Mouse (Mus musculus): Measurements from ENCODE around the gene Gga3. TPM values are rescaled to one million over a fixed set of nuclear protein-coding genes. Genes with fewer than 3 reads are reported as not detected.
A peak's percentile ranks its signal among the peaks of the same experiment; 100 is the strongest.

Gga3 gene
- total RNA-seq, 2 experiments from 2014 or later = 18.8 to 20.7 TPM

DNA sequence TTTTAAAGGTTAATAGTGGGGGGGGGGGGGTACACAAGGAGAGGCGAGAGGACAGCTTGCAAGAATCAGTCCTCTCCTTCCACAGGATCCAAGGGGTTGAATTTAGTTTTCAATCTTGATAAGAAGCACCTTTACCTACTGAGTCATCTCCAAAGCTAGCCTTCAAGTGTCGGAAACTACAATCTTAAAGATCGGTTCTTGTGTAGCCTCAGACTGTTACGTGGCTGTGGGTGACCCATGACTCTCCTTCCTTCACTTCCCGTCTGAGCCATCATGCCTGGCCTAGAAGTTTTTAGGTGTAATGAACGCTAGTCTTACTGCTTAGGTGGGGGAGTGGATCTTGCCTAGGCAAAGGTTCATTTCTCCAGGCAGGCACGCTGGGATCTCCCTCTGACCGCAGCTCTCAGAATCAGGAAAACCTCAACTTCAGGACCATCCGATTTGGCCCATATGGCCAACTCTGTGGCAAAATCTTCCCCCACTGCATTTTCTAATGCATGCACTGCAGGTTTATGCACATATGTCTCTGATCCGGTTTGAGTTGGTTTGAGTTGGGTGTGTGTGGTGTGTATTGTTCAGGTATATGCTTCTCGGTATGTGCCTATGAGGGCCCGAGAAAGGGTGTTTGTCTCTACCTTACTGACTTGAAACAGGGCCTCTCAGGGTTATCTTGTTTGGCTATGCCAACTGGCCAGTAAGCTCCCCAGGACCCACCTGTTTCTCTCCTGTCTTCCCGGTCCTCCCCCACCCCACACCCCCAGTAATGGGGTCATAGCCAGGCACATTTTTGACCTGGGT is 26.1 kb upstream of the Gga3 start:
- H3K4me3 ChIP-seq = no peak overlapping the region
- no peak for TF ChIP-seq CTCF (IDR thresholded peaks at IDR 0.05)
- DNase-seq = no peak
- H3K27ac ChIP-seq = no peak overlapping the region
- intact Hi-C loops (cut with DNase I) = loop anchor here (5.0 kb wide), 2 partner anchors 82 to 182 kb away; partner anchors contain the start of genes Caskin2 and Tsen54

GRCm38 (mm10) chr11:115628465-115629101 is 24.7 kb upstream of the Gga3 start:
- TF ChIP-seq CTCF (IDR thresholded peaks at IDR 0.05) = no peak
- intact Hi-C loops (cut with DNase I) = no loop called here
- Histone ChIP-seq H3K4me3 (peak overlapping the region; percentile 72), H3K27ac (peak overlapping the region; percentile 92)
- DNase-seq = no peak

DNA sequence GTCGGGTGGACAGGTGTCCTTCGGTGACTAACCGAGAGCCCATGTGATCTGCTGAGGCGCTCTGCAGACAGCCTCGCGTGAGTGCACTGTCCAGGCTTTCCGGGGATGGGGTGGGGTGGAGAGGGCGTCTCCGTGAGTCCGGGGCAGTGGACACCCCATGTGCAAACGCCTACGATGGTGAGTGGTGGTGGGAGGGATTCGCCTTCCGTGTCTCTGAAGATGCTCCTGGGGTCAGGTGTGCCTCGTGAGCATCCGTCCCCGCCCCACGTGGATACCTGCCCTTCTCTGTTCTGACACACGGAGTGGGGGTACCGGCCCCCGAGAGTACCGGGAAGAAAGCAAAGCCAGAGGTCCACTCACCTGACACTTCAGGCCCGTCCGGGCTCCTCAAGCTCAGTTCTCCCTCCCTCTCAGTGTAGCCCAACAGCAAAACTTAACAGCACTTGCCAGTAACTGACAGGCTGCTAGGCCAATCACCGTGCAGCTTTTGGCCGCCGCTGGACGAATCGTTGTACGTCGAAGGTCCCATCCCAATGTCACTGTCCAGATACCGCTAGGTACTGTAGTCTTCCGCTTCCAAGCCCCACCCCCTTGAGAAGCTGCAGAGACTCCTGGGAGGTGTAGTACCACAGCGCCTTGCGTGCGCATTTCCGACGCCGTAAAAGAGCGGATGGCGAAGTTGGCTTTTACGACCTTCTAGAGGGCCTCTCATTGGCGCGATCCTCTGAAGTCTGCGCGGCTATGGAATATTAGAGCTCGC is 24.0 kb upstream of the Gga3 start, which contains the start of gene Slc25a19:
Slc25a19 (minus strand) TSS at position 591 of the 760 bp plus-strand sequence.
- H3K27ac ChIP-seq = peak within 1 kb of the TSS; percentile 92
- TF ChIP-seq CTCF (IDR thresholded peaks at IDR 0.05) = no peak
- peak within 1 kb of the TSS; percentile 72 for H3K4me3 ChIP-seq
- intact Hi-C loops (cut with DNase I) = no loop called here
- peak; percentile 99 for DNase-seq

DNA sequence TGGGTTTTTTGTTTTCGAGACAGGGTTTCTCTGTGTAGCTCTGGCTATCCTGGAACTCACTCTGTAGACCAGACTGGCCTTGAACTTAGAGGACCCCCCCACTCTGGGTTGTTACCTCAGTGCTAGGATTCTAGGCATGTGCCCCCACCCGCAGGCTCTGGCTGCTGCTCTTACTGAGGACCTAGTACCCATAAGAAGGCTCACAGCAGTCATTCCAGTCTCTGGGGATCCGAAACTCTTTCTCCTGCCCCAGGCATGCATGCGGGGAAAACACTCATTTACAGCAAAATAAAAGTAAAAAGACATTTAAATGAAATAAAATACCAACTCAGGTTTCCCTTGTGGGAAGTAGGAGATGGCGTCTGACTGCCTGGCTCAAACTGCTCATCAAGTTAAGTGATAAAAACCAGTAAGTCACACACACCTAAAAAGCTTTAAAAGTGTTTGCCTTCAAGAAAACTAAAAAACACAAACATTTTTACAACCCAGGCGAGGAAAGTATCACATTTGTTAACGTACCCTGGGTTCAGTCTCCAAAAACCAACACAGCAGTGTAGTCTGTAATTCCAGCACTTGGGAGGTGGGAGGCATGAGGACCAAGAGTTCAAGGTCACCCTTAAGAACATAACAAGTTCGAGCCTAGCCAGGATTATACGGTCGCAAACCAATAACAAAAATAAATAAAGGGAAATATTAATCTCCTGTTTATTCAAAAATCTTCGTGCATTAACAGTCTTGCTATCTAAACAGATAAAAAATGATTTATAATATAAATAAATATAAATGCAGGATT is 23.2 kb upstream of the Gga3 start:
- intact Hi-C loops (cut with DNase I) = no loop called here
- no peak for DNase-seq
- no peak for TF ChIP-seq CTCF (IDR thresholded peaks at IDR 0.05)
- peak overlapping the region; percentile 72 for H3K4me3 ChIP-seq
- peak overlapping the region; percentile 92 for H3K27ac ChIP-seq

DNA sequence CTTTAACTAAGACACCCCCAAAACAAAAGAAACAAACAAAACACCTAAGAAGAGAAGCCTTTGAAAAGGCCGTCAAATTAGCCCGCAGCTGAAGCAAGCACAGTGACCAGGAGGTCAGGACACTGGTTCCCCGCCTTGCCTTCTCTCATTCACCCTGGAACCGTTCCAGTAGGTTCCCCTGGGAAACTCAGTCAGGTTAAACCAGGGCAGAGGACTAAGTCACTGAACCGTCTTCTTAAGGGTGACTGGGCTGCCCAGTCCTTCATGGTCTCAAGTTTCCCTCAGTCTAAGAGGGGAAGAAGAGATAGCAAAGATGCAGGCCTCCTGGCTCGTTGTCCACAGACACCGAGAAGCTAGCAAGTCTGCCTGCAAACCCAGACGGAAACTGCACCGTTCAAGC is 22.0 kb upstream of the Gga3 start:
- DNase-seq = peak; percentile 80
- TF ChIP-seq CTCF (IDR thresholded peaks at IDR 0.05) = no peak
- Histone ChIP-seq H3K27ac (peak overlapping the region; percentile 92), H3K4me3 (peak overlapping the region; percentile 26)
- intact Hi-C loops (cut with DNase I) = no loop called here

GRCm38 (mm10) chr11:115623487-115624070 is 19.7 kb upstream of the Gga3 start:
- Histone ChIP-seq H3K4me3 (no peak overlapping the region), H3K27ac (peak overlapping the region; percentile 32; the same call in 1 of the 2 replicates)
- TF ChIP-seq CTCF (IDR thresholded peaks at IDR 0.05) = peak; percentile 43; the same call in 1 of the 2 replicates
- intact Hi-C loops (cut with DNase I) = no loop called here
- no peak for DNase-seq

- H3K4me3 ChIP-seq = no peak overlapping the region
- intact Hi-C loops (cut with DNase I) = no loop called here
- no peak for DNase-seq
- no peak for TF ChIP-seq CTCF (IDR thresholded peaks at IDR 0.05)
- H3K27ac ChIP-seq = no peak overlapping the region
Observed at GRCm38 (mm10) chr11:115619949-115620348, 16.1 kb upstream of the Gga3 start.

DNA sequence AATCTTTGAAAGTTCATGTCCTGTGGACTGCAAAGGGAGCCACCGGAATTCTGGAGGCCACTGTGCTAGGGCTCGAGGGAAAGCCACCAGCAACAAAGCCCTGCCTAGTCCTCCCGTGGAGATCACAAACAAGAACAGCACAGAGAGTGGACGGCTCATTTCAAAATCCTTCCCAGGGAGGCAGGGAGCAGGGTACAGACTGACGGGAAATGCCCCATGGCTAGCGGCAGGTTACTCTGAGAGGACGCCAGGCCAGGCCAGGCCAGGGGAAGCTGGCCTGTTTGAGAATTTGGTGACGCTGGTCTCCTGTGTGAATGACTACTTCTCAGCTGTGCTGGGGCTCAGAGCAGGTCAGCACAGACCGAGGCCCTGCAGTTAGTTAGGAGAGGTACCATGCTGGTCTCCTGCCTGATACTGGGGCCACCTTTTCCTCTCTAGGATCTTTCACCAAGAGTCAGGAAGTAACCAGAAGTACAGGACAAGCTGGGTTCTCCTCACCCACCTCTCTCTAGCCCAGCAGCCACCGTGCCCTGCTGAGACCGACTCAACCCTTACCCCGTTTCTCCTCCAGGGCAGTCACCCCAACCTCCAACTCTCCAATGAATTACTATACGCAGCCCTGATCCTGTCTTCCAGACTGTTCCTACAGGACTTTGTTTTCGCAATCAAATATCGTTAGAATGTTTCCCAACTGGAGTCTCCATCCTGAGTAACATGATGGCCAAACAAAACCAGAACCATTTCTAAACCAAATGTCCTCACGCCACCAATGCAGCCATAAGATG is 15.1 kb upstream of the Gga3 start:
- no peak for TF ChIP-seq CTCF (IDR thresholded peaks at IDR 0.05)
- intact Hi-C loops (cut with DNase I) = no loop called here
- no peak overlapping the region for H3K27ac ChIP-seq
- no peak for DNase-seq
- no peak overlapping the region for H3K4me3 ChIP-seq

- no peak for TF ChIP-seq CTCF (IDR thresholded peaks at IDR 0.05)
- intact Hi-C loops (cut with DNase I) = no loop called here
- no peak overlapping the region for H3K27ac ChIP-seq
Observed at GRCm38 (mm10) chr11:115618001-115618400, 14.2 kb upstream of the Gga3 start.

GRCm38 (mm10) chr11:115616893-115617292 is 13.0 kb upstream of the Gga3 start:
- intact Hi-C loops (cut with DNase I) = no loop called here
- TF ChIP-seq CTCF (IDR thresholded peaks at IDR 0.05) = no peak
- Histone ChIP-seq H3K27ac (peak overlapping the region; percentile 24), H3K4me3 (no peak overlapping the region)
- peak; percentile 48 for DNase-seq

More at GRCm38 (mm10) chr11:115618001-115618400, 14.2 kb upstream of the Gga3 start:
- no peak overlapping the region for H3K4me3 ChIP-seq
- no peak for DNase-seq

GRCm38 (mm10) chr11:115616371-115616770 is 12.5 kb upstream of the Gga3 start:
- Histone ChIP-seq H3K4me3 (no peak overlapping the region), H3K27ac (peak overlapping the region; percentile 38; the same call in 1 of the 2 replicates)
- TF ChIP-seq CTCF (IDR thresholded peaks at IDR 0.05) = no peak
- no peak for DNase-seq
- intact Hi-C loops (cut with DNase I) = no loop called here
